Mouse (Mus musculus) v-Abl transformed pro-B cells (cell line): ENCODE measurements around the gene C87436.

Experiments used
- in situ Hi-C, 2 experiments: fragments of 400-800 bp; cut with MboI; formaldehyde crosslinking; loops; one replicate each; pipeline ENCODE4 v1.15.1; 2025; ENCODE audit not compliant: unreplicated experiment in 2 of 2

The C87436 gene

GRCm38 (mm10) chr6:86499571-86500109 is 61.5 kb downstream of the C87436 start:
- in situ Hi-C loops: no loop called here

GRCm38 (mm10) chr6:86503513-86503912 is 65.3 kb downstream of the C87436 start:
- in situ Hi-C loops: no loop called here

- in situ Hi-C loops: no loop called here
These were observed 67.5 kb downstream of the C87436 start for GRCm38 (mm10) chr6:86505671-86506070.

GRCm38 (mm10) chr6:86506309-86506708 is 68.1 kb downstream of the C87436 start:
- in situ Hi-C loops: no loop called here

- in situ Hi-C loops: no loop called here
These were observed 68.9 kb downstream of the C87436 start for GRCm38 (mm10) chr6:86507116-86507515.

GRCm38 (mm10) chr6:86508736-86509135 is 70.6 kb downstream of the C87436 start:
- in situ Hi-C loops: no loop called here

- in situ Hi-C loops: no loop called here
These were observed 71.2 kb downstream of the C87436 start for GRCm38 (mm10) chr6:86509194-86509865.

GRCm38 (mm10) chr6:86509866-86510200 is 71.7 kb downstream of the C87436 start:
- in situ Hi-C loops: loop anchor here in 1 of 2 experiments (5.0 kb wide), 1 partner anchor 33 kb away; no protein-coding TSS in a partner anchor

- in situ Hi-C loops: loop anchor here in 1 of 2 experiments (5.0 kb wide), 1 partner anchor 34 kb away; no protein-coding TSS in a partner anchor
These were observed 72.8 kb downstream of the C87436 start for GRCm38 (mm10) chr6:86510979-86511378.

- in situ Hi-C loops: loop anchor here in 1 of 2 experiments (5.0 kb wide), 1 partner anchor 36 kb away; no protein-coding TSS in a partner anchor
These were observed 75.1 kb downstream of the C87436 start for GRCm38 (mm10) chr6:86513296-86513695.

- in situ Hi-C loops: no loop called here
These were observed 77.8 kb downstream of the C87436 start for GRCm38 (mm10) chr6:86516021-86516420.

GRCm38 (mm10) chr6:86519767-86520345 is 81.7 kb downstream of the C87436 start:
- in situ Hi-C loops: no loop called here

- in situ Hi-C loops: no loop called here
These were observed 84.1 kb downstream of the C87436 start for GRCm38 (mm10) chr6:86522001-86522911.
